Mouse (Mus musculus) layer of hippocampus, adult 18-20 months (tissue): ENCODE data around the gene Bglap. TPM values are rescaled to one million over a fixed set of nuclear protein-coding genes. Genes with fewer than 3 reads are reported as not detected.
A peak's percentile ranks its signal among the peaks of the same experiment; 100 is the strongest.
"Not testable (repeated sequence)": the region's sequence is repeated elsewhere in the genome, so short reads cannot be mapped to it uniquely, and the experiment has no call there.

Experiments
- DNase-seq, 2 experiments: peaks; one replicate each; pipeline ENCODE4 v3.0.0; 2022; ENCODE audit warnings: low spot score in 2 of 2
- long read RNA-seq: library from polyadenylated mRNA; stranded (forward); transcript quantifications from one replicate; pipeline ENCODE4 v2.0.0, GENCODE M21; 2021
- total RNA-seq, 2 experiments: library from RNA; stranded (reverse); gene quantifications; 2 replicates each; pipeline ENCODE4 v1.2.3; 2021

Gene Bglap
- total RNA-seq = not detected
- long read RNA-seq = 0 reads

DNA sequence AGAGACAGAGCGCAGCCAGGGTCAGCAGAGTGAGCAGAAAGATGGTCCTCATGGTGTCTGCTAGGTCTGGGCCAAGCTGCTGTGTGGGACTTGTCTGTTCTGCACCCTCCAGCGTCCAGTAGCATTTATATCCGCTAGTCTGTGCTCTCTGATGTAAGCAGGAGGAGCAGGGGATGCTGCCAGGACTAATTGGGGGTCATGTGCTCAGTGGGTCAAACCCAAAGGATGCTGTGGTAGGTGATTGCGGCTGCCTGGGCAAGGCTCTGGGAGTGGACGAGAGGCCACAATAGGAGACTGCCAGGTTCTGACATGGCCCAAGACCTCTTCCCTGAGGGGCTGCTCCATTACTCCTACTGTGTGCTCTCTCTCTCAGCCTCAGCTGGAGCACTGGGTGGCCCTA is at the start of gene Bglap:
Gene Bglap, minus strand, starts transcription at position 101 of the 400 bp plus-strand sequence.
- no peak for DNase-seq

DNA sequence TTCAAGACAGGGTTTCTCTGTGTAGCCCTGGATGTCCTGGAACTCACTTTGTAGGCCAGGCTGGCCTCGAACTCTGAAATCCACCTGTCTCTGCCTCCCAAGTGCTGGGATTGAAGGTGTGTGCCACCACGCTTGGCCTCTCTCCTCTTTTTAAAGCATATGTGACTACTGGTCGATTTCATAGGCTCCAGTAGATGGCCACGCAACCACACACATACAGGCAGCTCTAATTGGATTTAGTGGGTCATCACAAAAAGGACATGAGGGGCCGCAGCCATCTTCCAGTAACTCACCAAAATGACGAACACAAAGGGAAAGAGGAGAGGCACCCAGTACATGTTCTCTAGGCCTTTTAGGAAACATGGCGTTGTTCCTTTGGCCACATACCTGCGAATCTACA is 44.4 kb upstream of the Bglap start:
- DNase-seq = not testable (repeated sequence)

DNA sequence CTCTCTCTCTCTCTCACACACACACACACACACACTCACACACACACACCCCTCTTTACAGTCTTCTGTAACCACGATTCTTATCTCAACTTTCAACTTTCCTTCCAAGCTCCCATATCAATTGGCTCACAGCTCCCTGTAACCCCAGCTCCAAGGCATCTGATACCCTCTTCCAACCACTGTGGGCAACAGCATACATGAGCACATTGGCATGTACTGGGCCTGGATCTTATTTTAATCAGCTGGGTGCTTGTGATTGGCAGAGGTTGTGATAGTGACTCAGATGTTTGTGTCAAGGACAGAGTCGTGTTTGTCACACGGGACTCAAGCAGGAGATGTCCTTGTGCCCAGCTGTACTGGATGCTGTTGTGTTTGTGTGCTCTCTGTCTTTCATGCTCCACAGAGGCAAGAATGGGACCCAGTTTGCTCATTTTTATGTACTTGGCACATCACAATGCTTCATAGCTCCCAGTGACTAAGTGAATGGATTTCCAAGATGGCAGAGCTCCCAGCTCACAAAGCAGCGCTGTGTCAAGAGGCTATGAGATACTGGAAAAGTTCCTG is 43.2 kb upstream of the Bglap start:
- no peak for DNase-seq

DNA sequence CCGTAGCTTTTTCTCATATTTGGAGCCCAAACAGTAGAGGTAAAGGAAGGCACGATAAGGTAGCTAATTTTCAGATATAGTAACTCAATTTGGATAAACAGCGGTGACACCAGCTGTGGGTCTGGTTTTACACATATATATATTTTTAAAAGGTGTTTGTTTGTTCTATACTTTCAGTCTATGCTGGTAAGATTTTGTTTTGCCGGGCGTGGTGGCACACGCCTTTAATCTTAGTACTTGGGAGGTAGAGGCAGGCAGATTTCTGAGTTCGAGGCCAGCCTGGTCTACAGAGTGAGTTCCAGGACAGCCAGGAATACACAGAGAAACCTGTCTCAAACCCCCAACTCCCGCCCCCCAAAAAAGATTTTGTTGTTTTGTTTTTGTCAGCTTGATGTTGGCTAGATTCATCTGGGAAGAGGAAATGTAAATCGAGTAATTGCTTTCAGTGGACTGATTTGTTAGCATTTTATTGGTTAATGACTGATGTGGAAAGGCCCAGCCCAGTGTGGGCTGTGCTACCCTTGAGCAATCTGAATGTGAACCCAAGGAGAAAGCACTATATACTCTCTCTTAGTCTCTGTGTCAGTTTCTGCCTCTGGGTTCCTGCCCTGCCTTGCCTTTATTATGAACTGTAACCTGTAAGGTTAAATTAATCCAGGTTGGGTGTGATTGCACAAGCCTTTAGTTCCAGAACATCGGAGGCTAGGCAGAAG is 41.6 kb upstream of the Bglap start:
- DNase-seq = no peak

DNA sequence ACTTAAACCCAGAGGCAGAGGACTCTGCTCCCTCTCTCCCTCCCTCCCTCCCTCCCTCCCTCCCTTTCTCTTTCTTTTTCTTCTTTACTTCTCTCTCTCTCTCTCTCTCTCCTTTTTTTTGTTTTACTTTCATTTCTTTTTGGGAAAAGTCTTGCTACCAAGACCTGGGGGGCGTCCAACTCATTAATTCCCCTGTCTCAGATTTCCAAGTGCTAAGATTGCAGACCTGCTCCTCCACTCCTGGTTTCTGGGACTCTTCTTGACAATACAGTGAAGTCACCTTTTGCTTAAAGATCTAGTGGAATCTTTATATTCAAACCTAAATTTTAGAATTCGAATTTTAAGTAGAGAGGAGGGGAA is 41.0 kb upstream of the Bglap start:
- DNase-seq = no peak

DNA sequence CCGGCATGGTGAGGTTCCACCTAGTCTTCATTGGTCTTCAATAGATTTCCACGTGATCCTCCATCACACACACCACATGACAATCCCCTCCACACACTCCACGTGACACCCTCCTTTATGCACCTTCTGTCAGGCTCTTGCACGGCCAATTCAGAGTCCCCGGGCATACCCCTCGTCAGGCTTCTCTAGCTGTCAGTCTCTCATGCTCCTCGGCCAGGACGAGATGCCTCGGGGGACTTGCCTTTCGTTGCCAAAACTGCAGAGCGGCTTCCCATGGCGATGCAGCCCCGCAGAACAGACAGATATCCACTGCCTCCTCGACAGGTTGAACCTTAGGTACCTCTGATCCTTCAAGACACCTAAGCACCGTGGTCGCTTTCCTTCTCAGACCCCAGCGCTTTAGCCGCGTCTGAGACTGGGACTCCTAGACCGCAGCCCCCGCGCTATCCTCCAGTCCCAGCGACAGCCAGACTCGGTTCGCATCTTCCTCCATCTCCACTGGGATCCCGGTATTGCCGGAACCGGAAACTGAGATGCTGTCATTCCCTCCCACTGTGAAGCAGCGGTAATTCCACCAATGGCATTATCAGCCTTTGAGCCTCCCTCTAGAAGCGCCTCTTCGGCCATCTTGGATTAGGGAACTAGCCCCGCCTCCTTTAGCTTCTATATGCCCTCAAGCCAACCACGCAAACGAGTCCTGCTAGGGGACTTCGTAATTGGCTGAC is 40.5 kb upstream of the Bglap start, which contains the start of gene Slc25a44:
Gene Slc25a44, minus strand, starts transcription at position 535 of the 725 bp plus-strand sequence.
- DNase-seq = peak; percentile 92 to 97

DNA sequence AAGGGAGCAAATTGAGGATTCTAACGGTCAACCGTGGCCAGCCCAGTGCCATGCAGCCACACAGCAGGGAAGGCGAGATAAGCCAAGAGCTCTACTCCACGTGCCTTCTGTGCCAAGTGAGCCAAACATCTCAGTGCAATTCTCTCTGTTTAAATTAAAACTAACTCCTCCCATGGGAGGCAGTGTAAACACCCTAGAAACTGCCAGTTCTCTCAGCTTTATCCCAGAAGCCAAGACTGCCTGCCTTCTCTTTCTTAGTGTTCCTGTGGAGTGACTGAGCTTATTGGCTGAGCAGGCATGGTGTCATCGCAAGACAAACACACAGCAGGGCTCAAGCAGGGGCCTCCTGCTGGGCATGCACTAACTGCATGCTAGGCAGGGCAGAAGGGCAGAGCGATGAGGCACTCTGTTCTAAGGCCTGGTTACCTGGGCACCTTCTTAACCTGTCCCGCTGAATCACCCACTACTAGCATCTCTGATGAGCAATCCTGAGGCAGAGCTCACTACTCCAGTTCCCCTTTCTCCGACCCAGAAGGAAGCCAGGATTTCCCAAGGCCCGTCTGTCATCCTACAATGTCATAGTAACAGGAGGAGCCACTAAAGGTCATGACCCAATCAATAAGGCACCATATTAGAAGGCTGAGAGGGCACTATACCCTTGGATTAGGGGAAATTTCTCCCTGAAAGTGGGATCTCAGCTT is 37.9 kb upstream of the Bglap start:
- peak in 1 of 2 experiments; percentile 60 for DNase-seq

DNA sequence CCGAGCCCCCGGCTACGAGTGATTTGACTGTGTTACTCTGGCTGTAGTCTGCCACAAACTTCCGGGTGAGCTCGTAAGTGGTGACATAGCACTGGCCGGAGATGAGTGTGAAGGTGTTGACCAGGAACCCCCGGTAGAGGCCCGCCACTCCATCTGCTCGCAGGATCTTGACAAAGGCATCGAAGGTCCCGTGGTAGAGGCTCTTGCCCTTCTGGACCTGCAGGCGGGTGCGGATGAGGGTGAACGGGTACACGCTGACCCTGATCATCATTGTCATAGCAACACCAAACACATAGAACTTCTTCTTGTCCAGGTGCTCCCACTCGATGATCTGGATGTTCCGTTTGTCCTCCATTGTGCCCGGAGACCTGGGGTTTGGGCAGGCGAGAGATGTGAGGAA is 36.5 kb upstream of the Bglap start:
- DNase-seq = no peak

DNA sequence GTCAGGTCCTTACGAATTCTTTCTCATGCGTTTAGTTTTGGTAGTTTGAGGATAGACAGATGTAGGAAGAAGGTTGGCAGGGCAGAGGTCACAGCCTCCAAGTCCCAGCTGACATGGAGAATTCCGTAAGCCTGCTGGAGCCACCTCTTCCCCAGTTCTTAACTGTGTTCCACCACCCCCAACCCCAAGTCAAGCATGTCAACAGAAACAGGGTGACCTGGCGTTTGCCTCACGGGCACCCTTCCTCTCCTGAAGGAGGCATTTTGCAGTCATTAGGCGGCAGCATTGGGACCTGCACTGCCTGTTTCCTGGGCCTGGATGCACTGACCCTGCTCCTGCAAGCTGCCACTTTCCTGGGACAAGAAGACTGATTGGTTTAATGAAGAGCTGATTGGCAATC is 33.8 kb upstream of the Bglap start:
- DNase-seq = no peak

DNA sequence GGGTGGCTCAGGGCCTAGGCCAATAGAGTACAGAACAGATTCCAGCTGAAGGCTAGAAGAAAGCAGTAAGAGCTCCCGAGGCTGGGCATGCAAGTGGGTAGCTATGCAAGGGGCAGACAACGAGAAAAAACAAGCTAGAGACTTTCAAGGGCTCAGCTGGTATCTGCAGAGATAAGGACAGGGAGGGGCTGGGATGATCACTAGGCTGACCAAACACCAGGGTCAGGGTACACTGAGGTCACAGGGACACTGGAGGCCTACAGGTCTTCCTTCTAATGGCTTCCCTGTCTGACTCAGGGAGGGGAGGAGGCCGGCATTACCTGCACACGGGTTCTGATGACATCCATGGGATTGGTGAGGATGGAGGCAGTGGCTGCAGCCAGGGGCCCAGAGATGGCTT is 31.4 kb upstream of the Bglap start:
- DNase-seq = no peak

DNA sequence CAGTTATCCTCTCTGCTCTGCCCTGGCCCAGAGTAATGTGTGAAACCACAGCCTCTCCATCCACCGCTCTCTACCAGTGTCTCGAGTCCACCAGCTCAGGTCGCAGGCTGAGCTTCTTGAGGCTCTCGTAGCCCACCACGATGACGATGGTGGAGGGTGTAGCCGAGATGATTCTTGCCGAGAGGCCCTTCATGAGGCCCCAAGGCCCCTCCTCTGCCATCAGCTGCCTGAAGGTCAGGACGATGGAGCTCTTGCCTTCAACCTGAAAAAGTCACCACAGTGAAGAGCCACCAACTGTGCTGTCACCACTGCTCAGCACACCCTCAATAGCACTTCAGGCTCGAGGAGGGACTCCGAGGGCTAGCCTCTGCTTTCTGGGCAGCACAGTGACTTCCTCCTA is 28.4 kb upstream of the Bglap start:
- no peak for DNase-seq

DNA sequence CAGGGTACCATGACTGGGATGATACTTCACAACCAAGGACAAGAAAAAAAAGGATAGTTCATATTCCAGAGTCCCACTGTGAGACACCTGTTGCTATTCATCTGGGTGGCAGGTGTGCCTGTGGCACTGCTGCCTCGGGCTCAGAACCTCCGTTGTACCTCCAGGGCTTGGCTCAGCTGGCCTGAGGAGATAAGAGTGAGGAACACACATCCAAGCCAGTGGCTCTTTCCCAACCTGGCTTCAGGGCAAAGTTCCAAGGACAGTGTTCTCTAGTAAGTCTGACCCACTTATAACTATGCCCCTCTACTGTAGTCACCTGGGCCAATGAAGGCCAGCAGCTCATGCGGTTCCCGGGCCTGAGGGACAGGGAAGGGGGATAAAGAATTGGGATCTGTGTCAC is 27.4 kb upstream of the Bglap start:
- DNase-seq = no peak

DNA sequence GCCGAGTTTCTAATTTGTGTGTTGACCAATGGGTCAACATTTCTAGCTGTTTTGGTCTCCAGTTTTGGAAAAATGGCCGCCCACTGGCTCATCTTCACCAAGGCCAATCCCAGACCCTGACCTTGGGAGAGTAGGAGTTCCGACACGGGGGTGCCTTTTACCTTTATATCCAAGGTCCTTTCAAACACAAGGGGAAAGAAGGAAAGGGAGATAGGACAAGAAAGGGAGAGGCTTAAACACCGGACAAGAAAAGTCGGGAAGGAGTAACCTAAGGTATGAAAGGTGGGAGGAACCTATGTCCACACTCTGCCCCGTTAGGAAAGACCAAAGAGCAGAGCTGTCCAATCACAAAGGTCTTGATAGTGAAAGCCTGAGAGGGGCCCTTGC is 26.4 kb upstream of the Bglap start:
- no peak for DNase-seq

DNA sequence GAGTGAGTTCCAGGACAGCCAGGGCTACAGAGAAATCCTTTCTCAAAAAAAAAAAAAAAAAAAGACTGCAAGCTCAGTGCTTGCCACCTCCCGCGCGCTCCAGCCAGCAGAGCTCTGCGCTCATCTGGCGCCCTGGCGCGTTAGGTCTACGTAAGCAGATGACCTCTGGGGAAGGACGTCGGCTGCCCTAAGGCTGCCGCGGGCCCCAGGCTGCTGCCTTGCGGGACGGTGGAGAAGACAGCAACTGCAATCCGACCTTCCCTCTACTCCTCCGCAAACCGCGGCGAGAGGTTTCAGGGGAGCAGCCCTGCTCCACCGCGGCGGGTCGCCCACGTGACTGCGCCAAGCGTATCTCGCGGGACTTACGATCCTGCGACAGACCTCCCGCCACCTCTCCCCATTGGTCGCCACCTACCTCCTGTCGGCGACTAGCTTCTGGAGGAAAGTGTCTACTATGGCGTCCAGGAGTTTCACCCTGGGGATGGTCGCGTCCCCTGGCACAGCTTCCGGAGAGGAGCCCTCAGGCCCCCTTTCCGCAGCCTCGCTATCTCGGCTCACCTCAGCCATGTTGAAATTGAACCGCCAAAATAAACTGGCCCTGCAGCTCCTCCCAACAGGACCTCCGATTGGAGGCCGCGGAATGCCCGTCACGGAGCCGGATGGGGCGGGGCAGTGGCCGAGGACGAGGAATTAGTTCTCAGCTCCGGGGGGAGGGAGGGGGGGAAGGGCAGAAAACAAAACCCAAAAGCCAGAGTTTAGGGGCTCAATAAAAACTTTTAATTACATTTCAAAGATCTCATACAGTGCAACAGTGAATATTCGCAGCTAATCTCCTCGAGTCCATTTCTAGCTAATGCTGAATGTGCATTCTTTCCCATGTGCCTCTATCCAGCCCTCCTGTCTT is 25.7 kb upstream of the Bglap start, which contains the start of gene Pmf1:
Gene Pmf1, minus strand, starts transcription at position 591 of the 904 bp plus-strand sequence.
- DNase-seq = peak; percentile 86 to 88

DNA sequence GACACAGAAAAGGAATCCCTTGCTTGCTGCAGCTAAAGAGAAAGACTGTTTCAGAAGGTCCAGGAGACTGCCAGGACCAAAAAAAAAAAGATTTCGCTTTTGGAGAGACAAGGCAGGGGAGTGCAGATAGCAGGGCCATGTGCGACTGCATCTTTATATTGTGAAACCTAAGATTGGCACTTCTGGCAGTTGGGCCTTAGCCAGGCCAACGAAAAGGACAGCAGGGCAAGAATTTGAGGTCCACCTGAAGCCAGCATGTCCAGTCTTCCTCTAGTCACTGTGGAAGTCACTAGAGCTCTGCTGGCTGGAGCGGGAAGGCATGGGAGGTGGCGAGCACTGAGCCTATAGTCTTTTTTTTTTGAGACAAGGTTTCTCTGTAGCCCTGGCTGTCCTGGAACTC is 24.7 kb upstream of the Bglap start:
- DNase-seq = no peak

DNA sequence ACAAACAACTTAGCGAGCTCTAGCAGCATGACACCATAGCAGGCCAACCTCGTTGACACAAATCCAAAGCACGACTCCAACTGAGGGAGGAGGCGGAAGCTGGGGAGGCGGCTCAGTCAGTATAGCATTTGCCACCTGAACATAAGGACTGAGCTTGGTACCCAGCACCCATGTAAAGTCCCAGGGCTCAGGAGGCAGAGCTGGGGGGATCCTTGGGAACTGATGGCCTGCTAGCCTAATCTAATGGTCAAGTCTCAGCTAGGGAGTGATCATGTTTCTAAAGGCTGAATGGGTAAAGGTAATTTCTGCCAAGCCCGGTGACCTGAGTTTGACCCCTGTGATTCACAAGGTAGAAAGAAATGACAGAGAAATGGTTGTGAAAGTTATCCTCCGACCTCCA is 23.3 kb upstream of the Bglap start:
- no peak for DNase-seq

DNA sequence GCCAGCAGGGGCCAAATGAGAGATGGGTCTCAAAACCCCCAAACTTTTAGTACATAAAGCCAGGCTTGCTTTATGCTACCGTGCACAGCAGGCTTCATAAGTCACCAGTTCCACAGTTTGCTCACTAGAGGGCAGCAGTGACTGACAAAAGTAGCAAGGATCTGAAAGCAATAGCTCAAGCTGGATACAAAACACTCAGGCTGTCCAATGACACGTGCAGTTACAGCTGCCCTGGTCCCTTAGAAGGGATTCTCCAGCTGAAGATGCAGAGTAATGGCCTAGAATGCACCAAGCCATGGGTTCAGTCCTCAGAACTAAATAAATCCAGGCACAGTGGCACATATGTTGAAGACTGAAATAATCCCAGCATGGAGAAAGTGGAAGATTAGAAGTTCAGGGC is 22.8 kb upstream of the Bglap start:
- peak; percentile 47 to 82 for DNase-seq

DNA sequence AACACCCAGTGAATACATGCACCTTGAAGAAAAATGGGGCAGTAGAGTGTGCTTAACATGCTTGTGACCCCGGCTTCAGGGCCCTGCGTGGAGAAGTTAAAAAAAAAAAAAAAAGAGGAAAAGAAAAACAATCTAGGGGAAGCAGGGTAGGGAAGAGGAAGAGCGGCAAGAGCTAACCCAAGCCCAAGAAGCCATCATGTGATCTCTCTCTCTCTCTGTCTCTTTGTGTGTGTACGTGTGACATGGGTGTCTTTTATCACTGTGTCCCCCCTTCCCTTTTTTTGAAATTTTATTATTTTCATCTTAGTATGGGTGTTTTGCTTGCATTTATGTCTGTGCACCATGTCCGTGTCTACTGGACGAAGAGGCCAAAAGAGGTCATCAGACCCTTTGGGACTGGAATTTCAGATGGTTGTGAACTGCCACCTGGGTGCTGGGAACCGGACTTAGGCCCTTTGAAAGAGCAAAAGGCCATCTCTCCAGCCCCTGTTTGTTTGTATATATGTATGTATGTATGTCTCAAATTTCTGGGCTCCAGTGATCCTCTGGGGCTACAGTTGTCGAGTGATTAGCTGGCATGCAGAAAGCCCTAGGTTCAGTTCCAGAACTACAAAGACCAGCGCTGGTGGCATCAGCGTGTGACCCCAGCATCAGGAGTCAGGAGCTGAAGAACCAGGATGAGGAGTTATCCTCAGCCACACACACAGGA is 19.4 kb upstream of the Bglap start:
- DNase-seq = no peak

DNA sequence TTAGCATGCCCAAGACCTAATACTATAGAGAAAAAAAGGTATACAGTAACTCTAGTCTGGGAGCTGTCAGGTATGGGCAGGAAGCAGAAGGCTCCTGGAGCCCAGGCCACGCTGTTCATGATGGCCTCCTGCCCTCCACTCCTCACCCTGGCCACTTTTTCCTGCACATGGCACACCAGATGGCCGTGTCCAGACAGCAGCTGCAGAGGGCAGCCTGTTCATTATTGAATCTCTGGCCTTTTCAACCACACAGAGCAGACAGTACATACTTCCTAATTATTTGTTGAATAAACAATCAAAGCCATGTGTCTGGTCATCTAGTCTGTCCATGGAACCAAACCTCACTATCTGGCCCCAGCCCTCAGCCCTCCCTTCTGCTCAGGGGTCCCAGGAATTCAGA is 14.4 kb upstream of the Bglap start:
- no peak for DNase-seq

DNA sequence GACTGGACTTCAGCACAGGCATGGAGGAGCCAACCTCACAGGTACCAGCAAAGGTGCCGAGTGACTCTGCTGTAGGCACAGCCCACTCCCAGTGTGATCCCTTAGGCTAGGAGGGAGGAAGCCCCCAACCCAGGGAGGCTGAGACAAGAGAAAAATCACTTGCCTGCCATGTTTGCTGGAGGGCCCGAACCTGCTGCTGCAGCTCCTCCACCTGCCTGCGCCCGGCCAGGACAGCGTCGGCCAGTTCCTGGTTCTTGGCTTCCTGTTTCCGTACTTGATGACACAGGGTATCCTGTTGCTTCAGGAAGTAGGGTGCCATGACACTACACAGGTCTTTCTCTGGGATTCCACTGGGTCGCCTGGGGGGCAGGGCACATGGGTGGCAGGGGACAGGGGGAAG is 11.5 kb upstream of the Bglap start:
- DNase-seq = no peak
